Mouse (Mus musculus): ENCODE measurements around the gene Dhx57.

The Dhx57 gene

GRCm38 (mm10) chr17:80193075-80193474 is 97.2 kb downstream of the Dhx57 start:
- DNase-seq (ENCODE audit: low read depth, low spot score) = no peak
